Mouse (Mus musculus) cerebellum, adult 11 months (tissue): Measurements from ENCODE around the gene Arg2.

Experiments used
- DNase-seq: peaks from one replicate; pipeline ENCODE4 v3.0.0; 2022

The Arg2 gene

GRCm38 (mm10) chr12:79130299-79131177 lies at the start of gene Arg2:
Gene Arg2, plus strand, starts transcription at chr12:79130777.
- DNase-seq = peak; percentile 69

DNA sequence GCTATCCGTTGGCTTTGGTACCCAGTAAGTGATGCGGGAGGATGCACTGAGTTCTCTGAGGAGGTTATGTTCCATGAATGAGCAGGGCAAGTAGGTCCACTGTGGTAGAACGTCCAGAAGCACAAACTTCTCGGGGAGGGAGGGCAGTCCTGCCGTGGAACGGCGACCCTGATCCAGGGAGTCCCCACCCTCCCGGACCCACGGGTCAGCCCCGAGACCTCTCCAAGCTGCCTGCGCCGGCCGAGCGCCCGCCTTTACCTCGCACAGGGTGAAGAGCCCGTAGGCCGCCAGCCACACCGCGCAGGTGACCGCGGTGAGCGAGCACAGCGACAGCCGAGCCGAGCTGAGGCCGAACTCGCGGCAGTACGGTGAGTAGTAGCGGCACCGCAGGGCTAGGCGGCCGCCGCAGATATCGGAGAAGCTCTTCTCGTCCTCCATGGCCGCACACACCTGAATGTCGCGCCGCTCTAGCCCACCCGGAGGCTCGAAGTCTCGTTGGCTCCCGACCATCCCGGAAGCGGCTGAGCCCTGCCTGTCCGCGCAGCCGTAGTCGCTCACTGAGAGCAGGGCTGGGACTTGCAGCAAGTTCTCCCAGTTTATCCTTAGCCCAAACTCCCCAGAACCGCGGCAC lies 41.3 kb upstream of the Arg2 start, which contains the start of gene Pigh:
TSS of gene Pigh (minus strand) at position 470 of the 631 bp plus-strand sequence.
- DNase-seq = peak; percentile 80

GRCm38 (mm10) chr12:79092569-79092968 lies 38.0 kb upstream of the Arg2 start:
- no peak for DNase-seq

DNA sequence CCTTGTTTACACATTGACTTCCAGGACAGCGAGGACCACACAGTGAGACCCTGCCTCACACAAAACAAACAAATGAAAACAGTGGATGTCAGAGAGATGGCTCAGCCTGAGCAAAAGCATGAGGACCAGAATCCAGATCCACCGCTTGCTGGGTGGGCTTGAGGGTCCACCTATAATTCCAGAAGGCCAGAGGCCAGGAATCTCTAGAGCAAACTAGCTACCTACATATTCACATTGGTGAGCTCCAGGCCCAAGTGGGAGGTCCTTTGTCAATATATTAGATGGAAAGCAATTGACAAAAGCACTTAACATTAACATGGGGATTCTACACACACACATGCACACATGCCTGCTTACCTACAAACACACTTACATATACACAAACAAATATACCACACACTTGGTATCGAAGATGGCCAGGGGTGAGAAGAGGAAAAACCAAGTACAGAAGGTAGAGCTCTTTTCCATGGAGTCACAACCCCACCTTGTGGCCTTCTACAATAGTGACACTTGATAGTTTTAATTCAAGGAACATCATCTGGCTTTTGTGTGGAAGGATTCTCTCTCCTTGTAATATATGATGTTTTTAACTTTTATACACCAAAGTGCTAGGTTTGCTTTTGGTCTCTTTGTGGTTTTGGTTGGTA lies 33.3 kb upstream of the Arg2 start:
- DNase-seq = peak; percentile 32

GRCm38 (mm10) chr12:79103773-79104172 lies 26.8 kb upstream of the Arg2 start:
- DNase-seq = no peak

GRCm38 (mm10) chr12:79104544-79104943 lies 26.0 kb upstream of the Arg2 start:
- DNase-seq = no peak

GRCm38 (mm10) chr12:79105312-79105711 lies 25.3 kb upstream of the Arg2 start:
- DNase-seq = no peak

DNA sequence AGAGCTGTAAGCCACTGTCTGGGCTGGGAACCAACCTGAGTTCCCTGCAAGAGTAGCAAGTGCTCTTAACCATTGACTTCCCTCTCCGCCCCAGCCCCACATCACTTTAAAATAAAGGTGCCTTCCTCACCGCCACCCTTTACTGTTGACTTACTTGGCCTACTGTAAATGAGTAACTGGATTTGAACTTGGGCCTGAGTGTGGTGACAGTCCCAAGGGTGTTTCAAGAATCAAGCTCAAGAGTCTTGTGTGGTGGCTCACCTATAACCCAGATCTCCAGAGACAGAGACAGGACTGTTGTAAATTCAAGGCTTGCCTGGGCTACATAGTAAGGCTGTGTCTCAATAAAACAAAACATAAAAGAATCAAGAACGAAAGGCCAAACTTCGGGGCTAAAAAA lies 11.6 kb upstream of the Arg2 start:
- DNase-seq = no peak

- DNase-seq = no peak
Observed at GRCm38 (mm10) chr12:79122820-79123219, 7.8 kb upstream of the Arg2 start.

- DNase-seq = no peak
Observed at GRCm38 (mm10) chr12:79131178-79131675, 650 bp downstream of the Arg2 start.

- no peak for DNase-seq
Observed at GRCm38 (mm10) chr12:79131706-79132460, 1.3 kb downstream of the Arg2 start.

DNA sequence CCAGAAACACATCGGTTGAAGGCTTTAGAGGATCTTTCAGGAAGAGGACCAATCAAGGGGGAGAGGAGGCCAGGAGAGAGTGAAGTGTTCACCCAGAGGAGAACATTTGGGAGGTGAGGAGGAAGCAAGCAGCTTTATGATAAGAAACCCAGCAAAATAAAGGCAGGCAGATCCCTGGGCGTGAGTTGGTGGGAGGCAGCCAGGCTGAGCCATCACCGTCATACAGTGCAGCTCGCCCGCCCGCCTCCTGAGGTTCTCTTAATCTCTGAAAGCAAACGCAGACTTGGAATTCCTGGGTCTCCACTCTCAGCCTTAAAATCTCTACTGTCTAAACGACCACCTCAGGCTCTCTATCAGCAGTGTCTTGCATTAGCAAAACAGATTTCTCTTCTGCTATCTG lies 4.1 kb downstream of the Arg2 start:
- DNase-seq = no peak

- DNase-seq = no peak
Observed at GRCm38 (mm10) chr12:79135105-79135504, 4.5 kb downstream of the Arg2 start.

DNA sequence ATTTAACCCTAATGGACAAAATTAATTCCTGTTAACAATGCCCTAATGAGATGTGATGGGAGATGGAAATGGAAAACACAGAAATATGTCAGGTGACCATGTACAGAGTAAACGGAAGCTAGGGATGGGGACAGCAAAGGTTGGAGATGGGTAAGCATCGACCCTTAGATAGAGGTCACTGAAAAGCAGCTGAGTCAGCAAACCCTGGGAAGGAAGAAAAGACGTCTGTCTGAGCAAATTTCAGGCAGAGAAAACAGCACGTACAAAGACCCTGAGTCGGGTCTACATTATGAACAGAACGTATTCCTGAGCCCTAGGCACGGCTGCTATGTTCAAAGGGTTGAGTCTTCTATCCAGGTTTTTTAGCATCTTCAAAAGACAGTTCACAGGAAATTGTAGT lies 6.4 kb downstream of the Arg2 start:
- DNase-seq = no peak

GRCm38 (mm10) chr12:79138999-79139398 lies 8.4 kb downstream of the Arg2 start:
- DNase-seq = no peak

DNA sequence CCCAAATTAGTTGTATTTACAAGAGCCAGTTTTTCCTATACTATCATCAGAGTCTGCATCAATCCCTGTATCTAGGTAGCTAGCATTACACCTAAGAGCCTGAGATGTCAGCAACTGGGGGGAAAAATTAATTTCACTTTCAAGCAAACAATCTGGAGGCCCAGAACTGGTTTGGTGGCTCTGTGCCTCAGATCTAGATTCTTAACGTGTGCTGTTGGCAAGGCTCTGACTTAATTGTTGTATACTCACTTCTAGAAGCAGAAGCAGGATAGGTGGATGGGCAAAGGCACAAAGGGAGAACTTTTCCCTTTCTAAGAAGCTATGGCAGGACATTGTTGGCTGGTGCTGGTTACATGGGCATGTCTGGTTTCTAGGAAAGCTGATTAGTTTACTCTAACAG lies 8.8 kb downstream of the Arg2 start:
- no peak for DNase-seq

DNA sequence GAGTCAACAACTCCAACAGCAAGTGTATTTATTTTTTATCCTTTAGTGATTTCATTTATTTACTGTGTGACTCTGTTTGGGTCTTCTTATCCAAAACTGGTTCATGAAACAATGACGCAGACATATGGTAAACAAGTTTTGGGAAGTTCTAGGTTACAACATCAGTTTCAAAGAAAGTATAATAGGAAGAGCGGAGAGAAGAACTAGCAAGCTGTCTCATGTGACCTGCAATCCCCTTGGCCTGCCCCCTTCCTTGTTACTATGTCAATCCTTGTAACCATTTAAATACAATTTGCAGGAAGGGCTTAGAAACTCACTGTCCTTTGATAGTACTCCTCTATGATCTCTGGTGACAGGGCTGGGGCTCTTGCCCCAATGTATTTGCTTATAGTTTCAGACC lies 10.2 kb downstream of the Arg2 start:
- no peak for DNase-seq

GRCm38 (mm10) chr12:79141384-79141783 lies 10.8 kb downstream of the Arg2 start:
- DNase-seq = no peak

GRCm38 (mm10) chr12:79149653-79150052 lies 19.1 kb downstream of the Arg2 start:
- DNase-seq = no peak

- no peak for DNase-seq
Observed at GRCm38 (mm10) chr12:79162876-79163275, 32.3 kb downstream of the Arg2 start.

DNA sequence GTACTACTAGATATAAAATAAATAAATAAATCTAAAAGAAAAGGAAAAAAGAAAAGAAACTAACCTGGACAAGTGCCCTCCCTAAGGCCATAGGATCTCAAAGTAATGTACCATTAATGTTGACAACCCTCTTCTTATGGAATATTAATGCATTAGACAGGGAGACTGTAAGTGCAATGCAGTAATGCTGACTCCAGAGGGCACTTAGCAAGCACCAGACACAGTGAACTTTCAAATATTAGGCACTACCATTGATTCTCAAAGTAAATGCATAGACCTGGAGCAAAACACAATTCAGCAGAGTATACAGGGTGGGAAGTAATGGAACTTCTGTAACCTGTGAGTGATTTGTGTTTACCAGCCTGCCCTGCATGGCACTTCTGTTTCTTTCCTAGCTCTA lies 38.6 kb downstream of the Arg2 start:
- no peak for DNase-seq

DNA sequence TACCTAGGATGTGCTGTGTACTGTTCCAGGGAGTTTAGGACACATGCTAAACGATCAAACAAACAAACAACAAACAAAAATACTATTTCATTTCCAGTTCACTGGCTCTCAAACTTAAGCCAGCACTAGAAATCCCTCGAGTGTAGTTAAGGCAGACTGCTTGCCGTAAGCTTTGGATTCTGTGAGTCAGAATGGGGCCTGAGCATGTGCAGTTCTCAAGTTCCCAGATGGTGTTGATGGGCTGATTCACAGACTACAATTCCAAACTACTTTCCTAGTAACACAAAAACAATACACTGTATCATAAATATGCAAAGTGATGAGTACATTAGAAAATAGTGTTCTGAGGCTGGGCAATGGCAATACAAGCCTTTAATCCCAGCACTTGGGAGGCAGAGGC lies 39.8 kb downstream of the Arg2 start:
- no peak for DNase-seq
